Mouse (Mus musculus) mouse embryonic stem cell (cell line): ENCODE data around the gene 2510009E07Rik.
"Not testable (repeated sequence)": the region's sequence is repeated elsewhere in the genome, so short reads cannot be mapped to it uniquely, and the experiment has no call there.

ENCODE experiments used
- in situ Hi-C, 2 experiments: fragments of 300-500 bp; cut with MboI; formaldehyde crosslinking; loops; 1 replicate in 1 of 2; 3 replicates in 1 of 2; pipeline ENCODE4 v1.14.3; 2019 to 2020; ENCODE audit warnings: low sequenced_read_pairs in 2 of 2, low pct_unique_long_range_greater_than_20kb in 1 of 2, mixed read lengths in 1 of 2; ENCODE audit not compliant: unreplicated experiment in 1 of 2

2510009E07Rik gene

GRCm38 (mm10) chr16:21690216-21690755 lies 4.2 kb downstream of the 2510009E07Rik start:
- in situ Hi-C loops = no loop called here

DNA sequence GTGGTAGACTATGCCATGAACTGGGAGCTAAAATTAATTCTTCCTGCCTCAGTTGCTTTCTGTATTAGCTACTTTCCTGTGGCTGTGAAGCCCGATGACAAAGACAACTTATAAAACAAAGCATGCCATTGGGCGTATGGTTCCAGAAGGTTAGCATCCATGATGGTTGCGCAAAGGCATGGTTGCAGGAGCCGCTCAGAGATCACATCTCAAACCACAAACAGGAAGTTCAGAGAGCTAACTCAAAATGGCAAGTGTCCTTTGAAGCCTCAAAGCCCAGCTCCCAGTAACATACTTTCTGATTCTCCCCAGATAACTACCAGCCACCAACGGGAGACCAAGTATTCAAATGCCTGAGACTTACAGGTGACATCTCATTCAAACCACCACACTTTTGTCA lies 5.3 kb downstream of the 2510009E07Rik start:
- in situ Hi-C loops = no loop called here

DNA sequence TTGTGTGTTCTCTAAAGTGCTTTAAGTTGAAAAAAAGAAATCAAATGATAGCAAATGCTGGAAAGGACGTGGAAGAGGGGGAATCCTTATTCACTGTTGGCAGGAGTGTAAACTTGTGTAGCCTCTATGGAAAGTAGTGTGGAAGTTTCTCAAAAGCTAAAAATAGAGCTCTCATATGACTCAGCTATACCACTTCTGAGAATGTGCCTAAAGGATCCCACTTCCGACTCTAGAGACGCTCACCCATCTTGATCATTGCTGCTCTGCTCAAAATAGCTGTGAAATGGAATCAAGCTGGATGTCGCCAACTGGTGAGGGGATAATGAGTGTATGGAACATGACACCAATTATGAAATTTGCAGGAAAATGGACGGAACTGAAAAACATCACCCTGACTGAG lies 7.1 kb downstream of the 2510009E07Rik start:
- in situ Hi-C loops = no loop called here

DNA sequence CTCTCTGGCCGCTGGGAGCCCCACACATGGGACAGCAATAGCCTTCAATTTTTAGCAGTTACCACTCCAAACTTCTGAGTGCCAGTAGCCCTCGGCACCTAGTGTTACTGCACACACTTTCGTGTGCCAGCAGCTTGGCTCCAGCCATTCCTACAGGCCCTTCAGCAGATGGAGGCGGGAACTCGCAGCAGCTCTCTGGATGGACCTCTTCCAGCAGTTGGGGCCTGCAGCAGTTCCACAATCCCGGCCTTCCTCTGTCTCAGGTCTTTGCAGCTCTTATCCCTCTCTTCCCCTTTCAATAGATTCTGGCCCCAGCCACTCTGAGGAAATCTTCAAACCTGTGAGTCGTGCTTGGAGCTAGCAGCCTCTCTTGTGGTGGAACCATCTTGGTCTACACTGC lies 17.7 kb downstream of the 2510009E07Rik start:
- in situ Hi-C loops = no loop called here

GRCm38 (mm10) chr16:21673651-21674050 lies 20.8 kb downstream of the 2510009E07Rik start:
- in situ Hi-C loops = not testable (repeated sequence)

DNA sequence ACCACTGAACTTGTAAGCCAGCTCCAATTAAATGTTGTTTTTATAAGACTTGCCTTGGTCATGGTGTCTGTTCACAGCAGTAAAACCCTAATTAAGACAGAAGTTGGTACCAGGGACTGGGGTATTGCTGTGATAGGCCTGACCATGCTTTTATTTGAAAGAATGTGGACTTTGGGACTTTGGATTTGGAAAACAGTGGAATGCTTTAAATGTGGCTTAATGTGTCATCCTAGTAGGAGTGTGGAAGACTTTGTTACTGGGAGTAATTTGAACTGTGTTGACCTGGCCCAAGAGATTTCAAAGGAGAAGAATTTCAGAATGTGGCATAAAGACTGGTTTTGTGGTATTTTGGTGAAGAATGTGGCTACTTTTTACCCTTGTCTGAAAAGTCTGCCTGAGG lies 21.4 kb downstream of the 2510009E07Rik start:
- in situ Hi-C loops = not testable (repeated sequence)

DNA sequence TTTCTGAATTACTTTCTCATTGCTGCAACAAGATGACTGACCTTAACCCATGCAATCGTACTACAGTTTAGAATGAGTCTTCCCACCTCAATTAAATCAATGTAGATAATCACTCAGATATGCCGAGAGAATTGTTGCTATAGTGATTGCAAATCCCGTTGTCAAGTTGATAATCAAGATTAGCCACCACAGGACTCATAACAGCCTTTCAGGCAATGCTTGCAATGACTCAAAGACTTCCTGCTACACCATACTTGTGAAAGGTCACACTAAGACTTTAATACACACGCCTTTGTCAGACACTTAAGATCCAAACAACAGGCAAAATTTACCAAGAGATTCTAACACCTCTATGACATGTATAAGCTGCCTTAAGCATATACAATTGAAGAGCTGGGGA lies 22.6 kb downstream of the 2510009E07Rik start:
- in situ Hi-C loops = no loop called here

DNA sequence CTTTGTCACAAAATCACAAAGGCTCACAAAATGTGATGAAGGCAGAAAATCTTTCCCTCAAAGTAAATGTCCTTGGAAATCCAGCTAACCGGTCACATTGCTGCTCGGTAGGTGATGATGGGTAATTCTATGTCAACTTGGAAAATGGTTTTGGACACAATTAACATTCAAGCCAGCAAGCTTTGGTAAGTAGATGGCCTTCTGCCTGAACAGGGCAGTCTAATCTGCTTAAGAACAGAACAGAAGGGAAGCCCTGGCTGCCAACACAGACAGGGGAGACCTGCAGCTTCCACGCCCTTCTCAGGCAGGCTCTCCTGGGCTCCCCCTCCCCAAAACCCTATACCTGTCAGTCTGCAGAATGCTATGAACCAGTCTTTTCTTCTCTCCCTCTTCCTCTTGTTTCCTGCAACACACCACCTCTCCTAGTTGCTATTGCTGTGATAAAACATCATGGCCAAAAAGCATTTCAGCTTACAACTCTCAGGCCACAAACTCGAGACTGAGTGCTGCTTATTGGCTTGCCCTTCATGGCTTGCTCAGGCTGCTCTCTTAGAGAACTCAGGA lies 29.0 kb downstream of the 2510009E07Rik start:
- in situ Hi-C loops = no loop called here

GRCm38 (mm10) chr16:21664633-21665363 lies 29.7 kb downstream of the 2510009E07Rik start:
- in situ Hi-C loops = no loop called here

DNA sequence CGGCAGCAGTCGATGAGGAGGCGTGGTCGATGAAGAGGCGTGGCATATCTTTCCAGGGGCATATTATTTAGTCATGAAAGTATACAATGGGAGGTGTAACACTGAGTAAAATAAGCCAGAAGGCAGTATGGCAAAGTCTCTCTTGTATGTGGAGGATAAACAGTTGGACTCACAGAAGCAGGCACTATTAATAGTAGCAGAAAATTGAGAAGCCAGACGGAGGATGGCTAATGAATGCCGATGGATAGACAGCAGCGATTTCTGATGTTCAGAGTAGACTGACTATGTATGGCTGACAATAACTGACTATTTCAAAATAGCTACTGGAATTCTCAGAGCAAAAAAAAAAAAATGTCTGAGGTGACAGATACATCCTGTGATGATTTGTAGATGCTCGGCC lies 38.5 kb downstream of the 2510009E07Rik start:
- in situ Hi-C loops = no loop called here

DNA sequence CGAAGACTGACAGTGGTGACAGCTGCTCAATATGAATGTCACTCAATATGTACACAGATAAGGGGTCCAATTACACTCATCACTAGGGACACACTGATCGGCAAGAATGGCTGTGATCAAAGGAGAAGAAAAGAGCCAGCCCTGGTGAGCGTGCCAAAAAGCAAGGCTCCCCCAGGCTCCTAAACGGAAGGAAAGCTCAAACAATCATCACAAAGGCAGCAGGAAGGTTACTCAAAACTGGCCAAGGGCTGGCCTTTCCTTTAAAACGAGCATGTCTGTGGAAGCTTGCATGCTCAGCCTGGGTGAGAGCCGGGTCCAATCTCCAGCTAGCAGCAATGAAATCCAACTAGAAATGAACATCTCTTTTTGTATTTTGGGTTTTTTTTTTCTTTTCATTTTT lies 39.2 kb downstream of the 2510009E07Rik start:
- in situ Hi-C loops = no loop called here

DNA sequence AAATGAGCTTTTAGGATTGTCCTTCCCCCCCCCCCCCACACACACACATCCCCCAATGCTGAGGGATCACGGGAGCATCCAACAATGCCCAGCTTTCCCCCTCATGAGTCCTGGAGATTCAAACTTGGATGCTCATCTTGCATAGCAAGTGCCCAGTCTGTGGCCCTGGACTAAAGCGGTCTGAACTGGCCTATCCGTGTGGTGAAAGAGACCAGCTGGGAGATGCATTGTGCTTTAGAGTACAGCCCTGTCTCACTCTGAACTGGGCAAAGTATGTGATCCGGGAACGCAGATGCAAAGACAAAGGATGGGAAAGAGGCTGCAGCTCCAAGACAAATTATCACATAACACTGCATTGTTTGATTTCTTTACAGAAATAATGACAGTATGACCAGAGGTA lies 40.1 kb downstream of the 2510009E07Rik start:
- in situ Hi-C loops = no loop called here

GRCm38 (mm10) chr16:21653151-21653550 lies 41.3 kb downstream of the 2510009E07Rik start:
- in situ Hi-C loops = no loop called here

GRCm38 (mm10) chr16:21651161-21651560 lies 43.3 kb downstream of the 2510009E07Rik start:
- in situ Hi-C loops = no loop called here

DNA sequence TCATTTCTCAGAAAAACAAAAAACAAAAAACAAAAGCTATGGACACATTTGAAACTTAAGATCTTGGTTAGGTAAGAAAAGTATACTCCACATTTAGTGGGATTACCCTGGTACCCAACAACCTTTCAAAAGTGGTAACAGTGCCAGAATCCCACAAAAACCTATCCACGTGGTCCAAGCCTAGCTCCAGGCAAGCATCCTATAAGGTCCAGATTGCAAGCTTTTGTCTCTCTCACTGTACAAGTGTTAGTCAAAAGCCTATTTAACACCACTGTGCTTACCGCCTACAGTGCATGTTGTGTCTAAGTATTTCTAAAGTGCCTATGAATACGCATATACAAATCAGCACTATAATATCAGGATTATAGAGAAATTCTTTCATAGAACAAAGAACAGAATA lies 44.2 kb downstream of the 2510009E07Rik start:
- in situ Hi-C loops = no loop called here

- in situ Hi-C loops = no loop called here
These were observed 45.7 kb downstream of the 2510009E07Rik start for GRCm38 (mm10) chr16:21648800-21649199.

DNA sequence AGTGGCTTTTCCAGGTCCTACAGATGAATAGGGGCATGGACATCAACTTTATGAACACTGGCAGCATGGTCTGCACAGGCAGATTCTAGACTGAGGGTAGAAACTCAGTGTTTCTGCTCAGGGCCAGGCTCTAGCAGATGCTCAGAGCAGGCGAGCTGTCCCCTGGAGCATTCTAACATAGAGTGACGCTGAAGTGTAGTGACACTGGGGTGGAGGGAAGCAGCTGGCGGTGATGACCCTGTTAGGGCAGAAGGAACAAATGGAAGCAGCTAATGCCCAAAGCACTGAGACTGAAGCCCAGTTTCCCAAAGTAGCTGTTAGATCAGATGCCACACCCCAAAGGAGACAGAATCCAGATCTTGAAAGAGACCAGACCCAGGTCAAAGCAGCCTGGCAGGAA lies 48.0 kb downstream of the 2510009E07Rik start:
- in situ Hi-C loops = no loop called here

DNA sequence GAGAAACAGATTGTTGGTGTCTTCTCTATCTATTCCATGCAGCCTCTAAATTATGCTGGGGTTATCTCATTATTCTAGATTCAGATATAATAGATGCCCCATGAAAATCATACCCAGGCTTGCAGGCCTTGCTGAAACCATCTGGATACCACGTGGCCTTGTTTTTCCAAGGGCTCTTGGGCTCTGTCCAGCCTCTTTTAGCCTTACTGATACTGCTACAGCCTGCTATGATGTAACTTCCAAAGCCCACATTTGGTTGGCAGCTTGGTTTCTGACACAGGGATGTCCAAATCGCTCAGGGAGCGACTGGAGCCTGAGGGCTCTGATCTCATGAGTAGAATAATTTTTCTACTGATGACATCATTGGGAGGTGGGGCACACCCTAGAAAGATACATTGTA lies 48.5 kb downstream of the 2510009E07Rik start:
- in situ Hi-C loops = no loop called here

DNA sequence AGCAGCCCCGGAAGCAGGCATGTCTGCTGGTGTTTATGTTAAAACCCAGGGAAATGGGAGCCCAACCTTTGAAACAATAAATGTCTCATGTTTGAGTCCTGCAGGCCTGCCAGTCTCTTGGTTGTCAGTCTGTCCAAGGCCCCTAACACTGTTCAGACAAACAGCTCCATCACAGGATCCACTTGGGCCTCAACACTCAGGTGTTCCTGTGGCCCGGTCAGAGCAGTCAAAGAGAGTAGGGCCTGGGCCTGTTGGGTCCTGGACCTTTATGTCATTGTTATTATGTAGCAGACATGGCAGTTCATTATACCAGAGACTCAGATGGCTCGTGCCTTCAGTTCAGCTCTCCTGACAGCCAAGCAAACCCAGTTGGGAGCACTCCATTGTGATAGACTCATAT lies 49.9 kb downstream of the 2510009E07Rik start:
- in situ Hi-C loops = no loop called here

GRCm38 (mm10) chr16:21644066-21644561 lies 50.4 kb downstream of the 2510009E07Rik start:
- in situ Hi-C loops = no loop called here
